Mouse (Mus musculus): ENCODE measurements around the gene Cbfa2t3.

Gene Cbfa2t3

GRCm38 (mm10) chr8:122717869-122718509 is 19.1 kb upstream of the Cbfa2t3 start:
- no peak for DNase-seq

DNA sequence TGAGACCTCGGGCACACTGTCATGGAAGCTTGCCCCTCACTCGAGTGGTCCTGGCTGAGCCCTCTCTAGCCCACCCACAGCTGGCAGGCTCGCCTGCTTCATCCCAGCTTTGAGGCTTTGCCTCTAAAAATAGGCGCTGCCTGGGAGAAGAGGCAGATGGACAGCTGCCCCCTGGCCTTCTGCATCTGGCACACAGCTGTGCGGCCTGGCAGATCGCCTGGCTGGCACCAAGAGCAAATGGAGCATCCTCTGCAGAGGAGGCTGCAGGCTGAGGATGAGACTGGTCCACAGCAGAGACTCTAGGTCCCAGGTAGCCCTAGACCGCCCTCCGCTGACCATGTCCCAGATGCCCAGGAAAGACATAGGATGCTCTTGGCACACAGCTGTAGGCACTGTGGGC is 17.7 kb upstream of the Cbfa2t3 start:
- peak in 1 of 2 experiments; percentile 38 for DNase-seq

DNA sequence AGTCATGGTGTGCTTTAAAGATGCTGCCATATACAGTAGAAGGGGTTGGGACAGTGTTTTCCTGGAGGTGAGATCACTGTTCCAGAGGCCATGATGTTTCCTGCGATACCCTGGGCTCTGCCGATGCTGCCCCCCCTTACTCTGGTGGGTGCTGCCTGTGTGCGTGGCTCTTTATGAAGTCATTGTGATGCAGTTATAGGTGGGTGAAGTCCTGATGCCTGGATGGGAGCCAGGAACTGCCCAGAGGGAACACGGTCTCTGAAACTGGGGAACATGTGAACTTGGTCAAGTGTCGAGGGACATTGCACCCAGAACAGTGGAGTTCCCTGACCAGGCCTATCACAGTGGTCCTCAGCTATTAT is 14.2 kb upstream of the Cbfa2t3 start:
- DNase-seq: no peak

- DNase-seq: no peak
Observed at GRCm38 (mm10) chr8:122712411-122713156, 13.7 kb upstream of the Cbfa2t3 start.

- peak; percentile 75 to 85 for DNase-seq
Observed at GRCm38 (mm10) chr8:122711891-122712365, 13.0 kb upstream of the Cbfa2t3 start.

DNA sequence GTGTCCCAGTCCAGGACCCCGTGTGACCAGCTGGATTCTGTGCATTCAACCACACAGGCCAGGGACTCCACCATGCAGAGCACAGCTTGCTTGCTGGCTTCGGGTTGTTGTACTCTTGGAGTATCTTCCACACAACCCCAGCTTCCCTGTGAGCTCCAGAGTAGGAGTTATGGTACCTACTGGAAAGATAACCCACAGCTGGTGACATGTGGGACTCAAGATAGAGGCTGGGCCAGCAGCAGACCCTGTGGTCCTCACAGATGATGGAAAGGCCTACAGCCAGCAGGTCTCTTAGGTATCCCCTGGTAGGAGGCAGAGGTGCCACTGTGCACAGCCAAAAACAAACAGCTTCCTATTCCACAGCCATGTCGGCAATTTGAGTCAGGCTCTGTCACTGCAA is 12.6 kb upstream of the Cbfa2t3 start:
- no peak for DNase-seq

DNA sequence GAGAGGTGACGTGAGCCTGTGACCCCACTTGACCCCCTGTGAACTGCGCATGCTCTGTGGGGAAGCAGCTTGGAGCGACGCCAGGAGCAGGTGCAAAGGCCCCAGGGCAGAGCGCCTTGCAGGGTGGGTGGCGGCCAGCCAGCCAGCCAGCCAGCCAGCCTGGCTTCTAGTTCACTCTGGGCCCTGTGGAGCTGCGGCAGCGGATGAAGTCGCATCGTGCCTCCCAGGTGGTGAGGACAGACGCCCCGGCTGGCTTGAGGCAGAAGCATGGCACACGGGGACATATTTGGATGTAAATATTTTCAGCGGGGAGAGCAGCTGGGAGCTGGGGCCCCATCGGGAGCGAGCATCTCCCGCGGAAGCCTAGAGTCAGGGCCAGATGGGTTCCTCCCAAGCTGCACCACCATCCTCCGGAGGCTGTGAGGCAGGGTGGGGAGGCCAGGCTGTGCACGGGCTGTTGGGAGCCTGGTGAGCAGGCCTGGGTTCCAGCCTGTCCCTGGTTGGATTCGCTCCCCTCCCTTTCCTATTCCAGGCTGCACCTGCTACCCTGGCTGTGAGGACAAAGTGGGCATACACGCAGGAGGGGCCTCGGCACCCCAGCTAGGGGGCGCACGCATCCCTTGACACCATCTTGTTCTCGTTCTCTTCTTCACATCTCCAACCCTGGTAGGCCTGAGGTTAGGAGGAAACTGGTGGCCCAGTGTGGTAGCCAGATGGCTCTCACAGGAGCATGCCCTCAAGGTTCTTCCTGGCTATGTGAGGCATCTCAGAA is 10.6 kb upstream of the Cbfa2t3 start:
- DNase-seq: no peak

- no peak for DNase-seq
Observed at GRCm38 (mm10) chr8:122707184-122707583, 8.3 kb upstream of the Cbfa2t3 start.

DNA sequence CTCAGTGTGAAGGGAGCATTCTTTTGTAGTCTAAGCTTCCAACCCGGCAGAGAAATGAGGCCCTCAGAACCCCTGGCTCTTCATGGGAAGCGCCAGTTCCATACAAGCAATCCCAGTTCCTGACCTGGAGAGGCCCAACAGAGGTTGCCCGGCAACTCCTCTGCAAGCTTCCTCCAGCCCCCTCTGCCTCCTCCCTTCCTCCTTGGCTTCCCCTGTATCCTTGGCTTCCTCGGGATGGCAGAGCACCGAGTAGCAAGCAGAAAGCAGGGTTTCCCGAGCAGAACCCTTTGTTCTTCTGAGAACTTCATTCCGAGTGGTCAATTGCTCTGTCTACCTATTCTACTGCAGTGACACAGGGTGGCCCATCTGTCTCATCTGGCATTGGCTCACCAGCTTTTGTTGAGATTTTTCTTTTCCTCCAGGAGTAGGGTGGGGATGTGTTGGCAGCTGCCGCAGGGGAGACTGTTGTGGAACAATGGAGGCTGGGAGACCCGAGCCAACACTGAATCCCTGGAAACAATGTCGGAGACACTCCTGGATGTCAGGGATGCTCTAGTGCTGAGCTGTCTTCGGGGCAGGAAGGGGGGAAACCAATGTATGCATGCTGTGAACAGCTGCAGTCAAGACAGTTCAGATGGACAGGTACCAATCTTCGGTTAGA is 7.1 kb upstream of the Cbfa2t3 start:
- no peak for DNase-seq

GRCm38 (mm10) chr8:122704612-122705011 is 5.7 kb upstream of the Cbfa2t3 start:
- no peak for DNase-seq

DNA sequence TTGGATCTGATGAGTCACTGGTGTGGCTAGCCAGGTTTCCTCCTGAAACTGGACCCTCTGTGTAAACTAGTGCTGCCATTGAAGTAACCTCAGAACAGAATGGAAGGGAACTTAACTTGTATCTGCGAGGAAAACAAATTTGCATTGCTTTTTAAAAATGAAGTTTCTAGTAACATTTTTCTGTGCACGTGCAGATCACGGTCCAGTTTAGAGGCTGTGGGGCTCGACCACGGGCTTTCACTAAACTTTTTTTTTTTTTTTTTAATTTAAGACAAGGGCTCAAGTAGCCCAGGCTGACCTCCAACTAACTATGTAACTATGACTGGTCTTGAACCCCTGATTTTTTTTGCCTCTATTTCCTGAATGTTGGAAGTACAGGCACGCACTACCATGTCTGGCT is 4.0 kb upstream of the Cbfa2t3 start:
- DNase-seq: no peak

GRCm38 (mm10) chr8:122702301-122702941 is 3.5 kb upstream of the Cbfa2t3 start:
- no peak for DNase-seq

- no peak for DNase-seq
Observed at GRCm38 (mm10) chr8:122701441-122702185, 2.7 kb upstream of the Cbfa2t3 start.

- no peak for DNase-seq
Observed at GRCm38 (mm10) chr8:122700628-122701027, 1.7 kb upstream of the Cbfa2t3 start.

DNA sequence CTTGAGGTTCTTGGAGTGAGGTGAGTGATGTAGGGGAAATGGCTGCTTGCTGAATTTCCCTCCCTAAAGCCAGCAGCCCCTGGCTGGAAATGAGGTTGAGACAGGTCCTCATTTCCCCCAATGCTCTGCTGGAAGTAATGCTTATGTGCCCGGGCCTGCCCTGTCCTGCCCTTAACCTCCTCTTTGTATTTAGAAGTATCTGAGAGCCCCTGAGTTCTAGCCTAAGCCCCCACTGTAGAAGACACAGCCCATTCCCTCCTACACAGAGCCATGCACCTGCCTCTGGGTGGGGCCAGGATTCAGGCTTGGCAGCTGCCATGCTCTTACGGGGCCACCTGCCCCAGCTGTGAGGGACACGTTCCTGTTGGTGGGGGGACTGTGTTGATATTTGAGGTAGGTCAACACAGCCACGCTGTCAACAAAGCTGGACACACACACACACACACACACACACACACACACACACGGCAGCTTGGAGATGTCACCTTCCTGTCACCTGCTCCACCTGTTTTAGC is 598 bp downstream of the Cbfa2t3 start:
- no peak for DNase-seq

GRCm38 (mm10) chr8:122697586-122697985 is 1.3 kb downstream of the Cbfa2t3 start:
- no peak for DNase-seq

- DNase-seq: peak; percentile 81 to 84
Observed at GRCm38 (mm10) chr8:122697181-122697581, 1.7 kb downstream of the Cbfa2t3 start.

GRCm38 (mm10) chr8:122695438-122696042 is 3.4 kb downstream of the Cbfa2t3 start:
- peak in 1 of 2 experiments; percentile 42 for DNase-seq

- DNase-seq: no peak
Observed at GRCm38 (mm10) chr8:122692152-122692551, 6.8 kb downstream of the Cbfa2t3 start.

GRCm38 (mm10) chr8:122691018-122691417 is 7.9 kb downstream of the Cbfa2t3 start:
- DNase-seq: no peak

GRCm38 (mm10) chr8:122689315-122689714 is 9.6 kb downstream of the Cbfa2t3 start:
- DNase-seq: no peak
